Mouse (Mus musculus) retina, embryonic 14.5 days (tissue): ENCODE measurements at regions not wholly inside any gene's neighbourhood (a gene's known extent, or its start where the extent isn't known, plus 50 kb on each side); places are given as distances from the start of the nearest gene placed in this dataset.
"Not testable (repeated sequence)": the region's sequence is repeated elsewhere in the genome, so short reads cannot be mapped to it uniquely, and the experiment has no call there.

Experiments
- DNase-seq: peaks from one replicate; pipeline ENCODE4 v3.0.0-alpha.2; 2015; ENCODE audit warnings: low spot score

GRCm38 (mm10) chrX:103129347-103129746, 57.1 kb downstream of the Nap1l2 start:
- not testable (repeated sequence) for DNase-seq

- DNase-seq: peak; percentile 70
Observed at GRCm38 (mm10) chrX:103109181-103109580, 77.3 kb downstream of the Nap1l2 start.

- DNase-seq: not testable (repeated sequence)
Observed at GRCm38 (mm10) chrX:103067730-103068621, 118.5 kb downstream of the Nap1l2 start.

GRCm38 (mm10) chrX:103067107-103067506, 119.3 kb downstream of the Nap1l2 start:
- DNase-seq: not testable (repeated sequence)

- DNase-seq: peak; percentile 80
Observed at GRCm38 (mm10) chrX:103026256-103027028, 98.3 kb downstream of the 1700018G05Rik start.

- peak; percentile 47 for DNase-seq
Observed at GRCm38 (mm10) chrX:103025495-103025894, 97.3 kb downstream of the 1700018G05Rik start.

GRCm38 (mm10) chrX:103013425-103014057, 85.4 kb downstream of the 1700018G05Rik start:
- not testable (repeated sequence) for DNase-seq

- not testable (repeated sequence) for DNase-seq
Observed at GRCm38 (mm10) chrX:103012298-103013243, 84.4 kb downstream of the 1700018G05Rik start.

- DNase-seq: not testable (repeated sequence)
Observed at GRCm38 (mm10) chrX:102993956-102994355, 65.8 kb downstream of the 1700018G05Rik start.
